Mouse (Mus musculus) stomach, postnatal 0 days (tissue): ENCODE measurements around the gene Dvl1. TPM values are rescaled to one million over a fixed set of nuclear protein-coding genes. Genes with fewer than 3 reads are reported as not detected.

Source experiments
- ATAC-seq: fragments of 200-750 bp; cut with Nextera tagmentation; 2 replicates; pipeline ENCODE4 v1.8.0; 2017; ENCODE audit not compliant: low FRiP score, low TSS enrichment
- DNase-seq: peaks from one replicate; pipeline ENCODE4 v3.0.0-alpha.2; 2016; ENCODE audit warnings: low spot score
- H3K27ac ChIP-seq: fragments of 300-500 bp; sonication (generic); replicated peaks from 2 replicates; pipeline ENCODE4 v1.5.1; 2014; ENCODE audit warnings: mild to moderate bottlenecking, control low read depth
- H3K27me3 ChIP-seq: fragments of 300-500 bp; sonication (generic); 2 replicates; pipeline ENCODE4 v1.6.1; 2014; ENCODE audit warnings: low read length; ENCODE audit not compliant: control insufficient read depth, insufficient read depth
- H3K36me3 ChIP-seq: fragments of 300-500 bp; sonication (generic); 2 replicates; pipeline ENCODE4 v1.6.1; 2014; ENCODE audit warnings: low read length, mixed read lengths; ENCODE audit not compliant: control insufficient read depth, insufficient read depth
- H3K4me1 ChIP-seq: fragments of 300-500 bp; sonication (generic); replicated peaks from 2 replicates; pipeline ENCODE4 v1.6.1; 2014; ENCODE audit warnings: antibody characterized with exemption; ENCODE audit not compliant: control insufficient read depth, insufficient read depth
- H3K4me2 ChIP-seq: fragments of 300-500 bp; sonication (generic); replicated peaks from 2 replicates; pipeline ENCODE4 v1.6.1; 2014; ENCODE audit warnings: low read depth, mild to moderate bottlenecking, control low read depth, moderate library complexity
- H3K4me3 ChIP-seq: fragments of 300-500 bp; sonication (generic); 2 replicates; pipeline ENCODE4 v1.5.1; 2014; ENCODE audit warnings: low read depth, low read length, control low read depth
- H3K9ac ChIP-seq: fragments of 300-500 bp; sonication (generic); 2 replicates; pipeline ENCODE4 v1.6.1; 2014; ENCODE audit warnings: mild to moderate bottlenecking, low read length, control low read depth, mixed read lengths
- H3K9me3 ChIP-seq: fragments of 300-500 bp; sonication (generic); 2 replicates; pipeline ENCODE4 v1.6.1; 2016; ENCODE audit warnings: low read length; ENCODE audit not compliant: control insufficient read depth
- CTCF ChIP-seq: IDR thresholded peaks from 2 replicates; pipeline ENCODE4 v1.5.1; 2016; ENCODE audit warnings: antibody characterized with exemption, low read depth, mild to moderate bottlenecking, moderate library complexity
- EP300 ChIP-seq: optimal IDR thresholded peaks from 2 replicates; pipeline ENCODE3; 2016; ENCODE audit warnings: antibody characterized with exemption
- WGBS: fragments of 180-500 bp; shearing (Covaris S2); extraction: QIAGEN DNeasy Blood & Tissue Kit; methylation state at CpG from one replicate; pipeline ENCODE4 v1.1.7; 2014; 5-methylcytosine and 5-hydroxymethylcytosine counted together
- polyA plus RNA-seq: library from polyadenylated mRNA; unstranded; fragments of >200 nt; fragmentation: Nextera tagmentation; extraction: Ambion mirVana; gene quantifications from 2 replicates; pipeline ENCODE4 v1.2.1, GENCODE M21; 2015

The Dvl1 gene
- polyA plus RNA-seq, 1 experiment from 2014 or later = 8.1 TPM

DNA sequence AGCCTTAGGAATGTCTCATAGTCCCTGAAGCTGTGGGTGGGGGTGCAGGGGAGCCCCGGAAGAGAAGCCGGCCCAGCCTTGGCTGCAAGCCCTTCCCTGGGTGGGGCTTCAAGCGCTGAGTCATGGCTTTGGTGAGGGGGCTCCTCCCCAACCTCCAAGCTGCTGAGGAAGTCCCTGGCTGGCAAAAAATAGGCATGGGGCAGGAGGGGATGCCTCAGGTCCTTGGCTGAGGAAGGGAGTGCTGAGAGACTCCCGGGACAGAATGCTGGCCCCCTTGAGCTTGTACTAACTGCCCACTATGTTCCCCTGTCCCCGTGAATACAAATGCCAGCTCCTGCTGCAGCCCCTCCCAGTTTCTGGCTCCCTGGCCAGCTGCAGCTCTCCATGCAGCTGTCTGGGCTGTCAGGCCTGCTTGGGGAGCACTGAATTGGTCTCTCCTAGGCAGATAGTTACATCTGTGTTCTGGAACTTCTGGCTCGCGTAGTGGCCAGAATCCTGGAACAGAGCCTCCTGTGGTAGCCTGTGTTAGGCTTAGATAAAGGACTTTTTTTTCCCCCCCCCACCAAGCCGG lies 47.2 kb downstream of the Dvl1 start:
- TF ChIP-seq EP300 (no peak), CTCF (peak; percentile 24; the same call in 1 of the 2 replicates)
- H3K27ac ChIP-seq = peak overlapping the region; percentile 86
- H3K4me1 ChIP-seq = peaks cover 10% of the 10 kb centered on the region
- 12% methylated on average over 8 of the region's 8 CpGs for WGBS
- H3K9ac ChIP-seq = peak overlapping the region; percentile 18
- DNase-seq = peak; percentile 74
- H3K36me3 ChIP-seq = peaks cover under 1% of the 10 kb centered on the region; the same call in 1 of the 2 replicates
- no peaks in the 10 kb centered on the region for H3K27me3 ChIP-seq
- peak; percentile 42; the same call in 1 of the 2 replicates for ATAC-seq
- H3K4me3 ChIP-seq = peak overlapping the region; percentile 20; the same call in 1 of the 2 replicates
- H3K9me3 ChIP-seq = no peaks in the 10 kb centered on the region
- H3K4me2 ChIP-seq = peak overlapping the region; percentile 97

DNA sequence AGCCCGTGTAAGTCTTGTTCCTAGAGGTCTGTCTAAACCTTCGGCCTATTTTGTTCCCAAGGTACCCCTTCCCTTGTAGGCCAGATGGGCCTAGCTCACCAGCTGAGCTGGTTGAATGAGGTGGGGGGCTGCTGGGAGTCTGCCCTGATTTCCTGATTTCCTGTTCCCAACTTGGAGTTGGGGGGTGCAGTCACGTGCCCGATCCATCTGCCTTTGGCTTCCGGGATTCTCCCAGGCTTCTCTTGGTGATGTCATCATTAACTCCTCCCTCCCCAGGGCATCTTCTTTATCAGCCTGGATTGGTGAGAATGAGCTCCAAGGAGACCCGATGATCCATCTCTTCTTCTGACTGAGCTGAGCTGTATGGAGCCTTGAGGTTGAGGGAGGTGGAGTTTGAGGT lies 48.0 kb downstream of the Dvl1 start:
- Histone ChIP-seq H3K36me3 (peaks cover 9% of the 10 kb centered on the region), H3K4me2 (peak overlapping the region; percentile 97), H3K9me3 (no peaks in the 10 kb centered on the region), H3K4me1 (peaks cover 10% of the 10 kb centered on the region), H3K27me3 (no peaks in the 10 kb centered on the region), H3K27ac (peak overlapping the region; percentile 86), H3K4me3 (no peak overlapping the region), H3K9ac (peak overlapping the region; percentile 18)
- peak; percentile 38 for DNase-seq
- WGBS = 35% methylated on average over 6 of the region's 6 CpGs
- TF ChIP-seq CTCF (no peak), EP300 (no peak)
- ATAC-seq = no peak

DNA sequence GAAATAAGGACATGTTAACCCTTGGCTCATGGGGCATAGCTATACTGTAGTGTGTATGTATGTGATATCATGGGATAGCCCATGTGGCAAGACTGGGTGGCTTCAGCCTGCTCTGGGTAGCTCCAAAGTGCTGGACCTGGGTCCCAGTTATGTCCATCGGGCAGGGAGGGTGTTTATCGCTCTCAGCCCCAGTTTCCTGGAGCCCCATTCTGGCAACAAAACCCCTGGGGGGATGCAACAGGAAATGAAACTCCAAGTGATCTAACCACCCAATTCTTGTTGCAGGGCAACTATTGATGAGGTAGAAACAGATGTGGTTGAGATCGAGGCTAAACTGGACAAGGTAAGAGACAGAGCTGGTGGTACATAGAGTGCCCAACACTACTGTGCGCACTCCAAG lies 48.6 kb downstream of the Dvl1 start:
- peaks cover 11% of the 10 kb centered on the region for H3K36me3 ChIP-seq
- ATAC-seq (no peak), DNase-seq (no peak)
- no peaks in the 10 kb centered on the region for H3K27me3 ChIP-seq
- TF ChIP-seq EP300 (no peak), CTCF (no peak)
- H3K4me3 ChIP-seq = no peak overlapping the region
- H3K27ac ChIP-seq = no peak overlapping the region
- no peaks in the 10 kb centered on the region for H3K9me3 ChIP-seq
- peaks cover 10% of the 10 kb centered on the region for H3K4me1 ChIP-seq
- no peak overlapping the region for H3K9ac ChIP-seq
- WGBS = 95% methylated on average over 4 of the region's 4 CpGs
- no peak overlapping the region for H3K4me2 ChIP-seq

DNA sequence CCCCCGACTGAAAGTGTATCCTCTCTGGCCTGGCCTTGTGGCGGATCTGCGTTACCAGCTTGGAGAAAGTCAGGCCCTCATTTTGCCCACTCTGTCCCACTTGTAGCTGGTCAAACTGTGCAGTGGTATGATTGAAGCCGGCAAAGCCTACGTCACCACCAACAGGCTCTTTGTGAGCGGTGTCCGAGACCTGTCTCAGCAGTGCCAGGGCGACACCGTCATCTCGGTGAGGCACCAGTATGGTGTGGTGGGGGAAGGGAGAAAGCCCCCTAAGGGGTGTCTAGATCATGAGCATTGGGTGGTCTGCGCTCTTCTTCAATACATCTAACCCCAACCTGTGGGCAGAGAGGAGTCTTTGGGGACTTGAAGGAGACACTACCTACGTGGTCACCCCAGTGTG lies 49.3 kb downstream of the Dvl1 start:
- H3K27ac ChIP-seq = no peak overlapping the region
- H3K9me3 ChIP-seq = no peaks in the 10 kb centered on the region
- ATAC-seq (no peak), DNase-seq (no peak)
- no peak overlapping the region for H3K9ac ChIP-seq
- no peaks in the 10 kb centered on the region for H3K27me3 ChIP-seq
- TF ChIP-seq CTCF (no peak), EP300 (no peak)
- H3K4me2 ChIP-seq = no peak overlapping the region
- WGBS = 99% methylated on average over 12 of the region's 12 CpGs
- H3K4me3 ChIP-seq = no peak overlapping the region
- peaks cover 11% of the 10 kb centered on the region for H3K36me3 ChIP-seq
- peaks cover 10% of the 10 kb centered on the region for H3K4me1 ChIP-seq

DNA sequence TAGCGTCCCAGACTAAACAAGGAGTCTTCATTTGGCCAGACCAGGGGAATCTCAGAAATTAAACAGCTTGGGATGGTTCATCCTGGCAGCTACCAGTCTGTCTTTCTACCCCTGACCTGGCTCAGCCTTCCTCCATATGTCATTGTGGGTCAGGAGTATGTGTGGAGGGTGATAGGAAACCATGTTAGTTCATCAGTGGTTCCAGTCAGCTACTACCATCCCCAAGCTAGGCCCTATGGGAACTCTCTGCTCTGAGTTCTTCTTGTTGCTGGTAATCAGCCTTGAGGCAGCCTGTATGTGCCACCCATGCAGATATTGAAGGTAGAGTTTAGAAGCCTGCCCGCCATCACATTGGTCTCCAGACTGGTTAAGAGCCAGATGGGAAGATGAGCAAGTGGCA lies 51.1 kb downstream of the Dvl1 start:
- 94% methylated on average over 2 of the region's 2 CpGs for WGBS
- no peak for ATAC-seq
- Histone ChIP-seq H3K27me3 (no peaks in the 10 kb centered on the region), H3K4me1 (peaks cover 10% of the 10 kb centered on the region), H3K4me2 (no peak overlapping the region), H3K9me3 (no peaks in the 10 kb centered on the region), H3K36me3 (peaks cover 15% of the 10 kb centered on the region), H3K9ac (no peak overlapping the region), H3K27ac (no peak overlapping the region), H3K4me3 (no peak overlapping the region)
- no peak for TF ChIP-seq CTCF
- no peak for TF ChIP-seq EP300
- no peak for DNase-seq

DNA sequence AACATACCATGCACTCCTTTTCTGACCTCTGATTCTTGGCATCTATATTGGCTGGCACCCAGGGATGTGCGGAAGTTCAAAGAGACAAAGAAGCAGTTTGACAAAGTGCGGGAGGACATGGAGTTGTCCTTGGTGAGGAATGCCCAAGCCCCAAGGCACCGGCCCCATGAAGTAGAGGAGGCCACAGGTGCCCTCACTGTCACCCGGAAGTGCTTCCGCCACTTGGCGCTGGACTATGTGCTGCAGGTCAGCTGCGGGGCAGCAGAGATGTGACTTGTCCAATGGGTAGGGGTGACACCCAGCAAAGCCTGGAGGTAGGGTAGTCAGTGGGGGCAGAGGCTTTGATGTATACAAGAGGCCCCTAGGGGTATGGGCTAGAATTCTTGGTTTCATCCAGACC lies 52.2 kb downstream of the Dvl1 start:
- WGBS = 93% methylated on average over 7 of the region's 7 CpGs
- Histone ChIP-seq H3K36me3 (peaks cover 19% of the 10 kb centered on the region), H3K9ac (no peak overlapping the region), H3K4me3 (no peak overlapping the region), H3K4me2 (no peak overlapping the region), H3K27me3 (no peaks in the 10 kb centered on the region), H3K4me1 (peaks cover 9% of the 10 kb centered on the region; the same call in 1 of the 2 replicates), H3K27ac (no peak overlapping the region), H3K9me3 (no peaks in the 10 kb centered on the region)
- TF ChIP-seq EP300 (no peak), CTCF (no peak)
- no peak for ATAC-seq
- DNase-seq = no peak
